Mouse (Mus musculus): ENCODE results near the gene Fgfr1op.

- TF ChIP-seq CTCF (IDR thresholded peaks at IDR 0.05; ENCODE audit: low read depth): no peak
- TF ChIP-seq EP300 (IDR thresholded peaks at IDR 0.05; ENCODE audit: low read depth): no peak
Measured at GRCm38 (mm10) chr17:8210170-8210569, 44.9 kb downstream of the Fgfr1op start.
